Mouse (Mus musculus): ENCODE measurements around the gene Nxpe5. TPM values are rescaled to one million over a fixed set of nuclear protein-coding genes. Genes with fewer than 3 reads are reported as not detected.

Gene Nxpe5
- total RNA-seq (2023), result not detected

GRCm38 (mm10) chr5:138225700-138226099 is at the start of gene Nxpe5:
Gene Nxpe5 (plus strand): TSS chr5:138225898.

GRCm38 (mm10) chr5:138186950-138187638 is 38.6 kb upstream of the Nxpe5 start, which contains the start of the genes Taf6 and Cnpy4:
Gene Taf6 (minus strand): TSS chr5:138187451.
Gene Cnpy4 (plus strand): TSS chr5:138187485.

GRCm38 (mm10) chr5:138193771-138194727 is 31.6 kb upstream of the Nxpe5 start, which contains the start of gene Mblac1:
Gene Mblac1 (plus strand): TSS chr5:138194314.

GRCm38 (mm10) chr5:138255353-138256093 is 29.8 kb downstream of the Nxpe5 start, which contains the start of gene Lamtor4:
Gene Lamtor4 (plus strand): TSS chr5:138255482.

GRCm38 (mm10) chr5:138263260-138264206 is 37.8 kb downstream of the Nxpe5 start, which contains the start of gene BC037034:
Gene BC037034 (minus strand): TSS chr5:138264033.

GRCm38 (mm10) chr5:138272409-138272923 is 46.8 kb downstream of the Nxpe5 start, which contains the start of gene Gal3st4:
Gene Gal3st4 (minus strand): TSS chr5:138272840.

GRCm38 (mm10) chr5:138279585-138280424 is 54.1 kb downstream of the Nxpe5 start, which contains the start of the genes Gm43720, Gpc2 and Stag3:
Gene Gm43720 (minus strand): TSS chr5:138279958.
Gene Gpc2 (minus strand): TSS chr5:138280005.
Gene Stag3 (plus strand): TSS chr5:138280240.

Other genes with a start within 250 kb of the Nxpe5 start
- gene Azgp1, start 244.4 kb upstream of the Nxpe5 start, total RNA-seq (2023), result not detected
- not detected for gene Smok3a, start 204.6 kb upstream of the Nxpe5 start, total RNA-seq (2023)
- gene Smok3b, start 204.5 kb upstream of the Nxpe5 start, total RNA-seq (2023), result not detected
- not detected for gene Smok3c, start 172.7 kb upstream of the Nxpe5 start, total RNA-seq (2023)
- 10 to 100 TPM; 22.9 to 24.4 TPM for gene Zkscan1, start 140.8 kb upstream of the Nxpe5 start, total RNA-seq (2023)
- gene Zscan21, start 109.0 kb upstream of the Nxpe5 start, total RNA-seq (2023), result 10 to 100 TPM; 13.3 to 18.2 TPM
- gene Zfp113, start 70.2 kb upstream of the Nxpe5 start, total RNA-seq (2023), result 10 to 100 TPM in 1 of 2 experiments, 1 to 10 TPM in 1; 9.4 to 10.4 TPM
- 10 to 100 TPM; 52.3 to 55.0 TPM for gene Cops6, start 64.8 kb upstream of the Nxpe5 start, total RNA-seq (2023)
- 10 to 100 TPM; 28.2 to 28.4 TPM for gene Ap4m1, start 53.9 kb upstream of the Nxpe5 start, total RNA-seq (2023)
- gene Mcm7, start 53.5 kb upstream of the Nxpe5 start, total RNA-seq (2023), result 10 to 100 TPM; 76.0 to 81.5 TPM
- gene Taf6, start 38.4 kb upstream of the Nxpe5 start, total RNA-seq (2023), result 10 to 100 TPM; 27.6 to 32.2 TPM
- gene Cnpy4, start 38.4 kb upstream of the Nxpe5 start, total RNA-seq (2023), result 10 to 100 TPM; 16.9 to 17.7 TPM
- 1 to 10 TPM; 1.3 to 2.1 TPM for gene Mblac1, start 31.6 kb upstream of the Nxpe5 start, total RNA-seq (2023)
- 10 to 100 TPM; 38.1 to 38.9 TPM for gene Lamtor4, start 29.6 kb downstream of the Nxpe5 start, total RNA-seq (2023)
- 10 to 100 TPM; 58.2 to 71.8 TPM for gene BC037034, start 38.1 kb downstream of the Nxpe5 start, total RNA-seq (2023)
- not detected for gene Gal3st4, start 46.9 kb downstream of the Nxpe5 start, total RNA-seq (2023)
- not detected for gene Gm43720, start 54.1 kb downstream of the Nxpe5 start, total RNA-seq (2023)
- gene Gpc2, start 54.1 kb downstream of the Nxpe5 start, total RNA-seq (2023), result 1 to 10 TPM; 1.4 to 1.5 TPM
- gene Stag3, start 54.3 kb downstream of the Nxpe5 start, total RNA-seq (2023), result not detected
- 1 to 10 TPM; 3.6 to 6.8 TPM for gene Pvrig, start 116.1 kb downstream of the Nxpe5 start, total RNA-seq (2023)
- 10 to 100 TPM; 21.2 to 21.7 TPM for gene Zfp157, start 215.6 kb downstream of the Nxpe5 start, total RNA-seq (2023)

All from T-cell, adult 66 days (primary cell).